Mouse (Mus musculus) right cerebral cortex, postnatal 10 days (tissue): Measurements from ENCODE around the gene Il27ra.

ENCODE experiments used
- DNase-seq, 2 experiments: peaks; one replicate each; pipeline ENCODE4 v3.0.0; 2021; ENCODE audit warnings: low spot score in 2 of 2

The Il27ra gene

GRCm38 (mm10) chr8:84065457-84066072 lies 23.2 kb upstream of the Il27ra start:
- DNase-seq = no peak

GRCm38 (mm10) chr8:84065037-84065436 lies 22.6 kb upstream of the Il27ra start, which contains the start of gene Gm10643:
TSS of gene Gm10643 (minus strand) at chr8:84065137.
- no peak for DNase-seq

GRCm38 (mm10) chr8:84063861-84064610 lies 21.6 kb upstream of the Il27ra start:
- DNase-seq = no peak

GRCm38 (mm10) chr8:84060245-84060644 lies 17.9 kb upstream of the Il27ra start:
- DNase-seq = no peak

GRCm38 (mm10) chr8:84059226-84059625 lies 16.8 kb upstream of the Il27ra start:
- DNase-seq = no peak

GRCm38 (mm10) chr8:84057827-84058226 lies 15.4 kb upstream of the Il27ra start:
- no peak for DNase-seq

GRCm38 (mm10) chr8:84053229-84053628 lies 10.8 kb upstream of the Il27ra start:
- DNase-seq = no peak

GRCm38 (mm10) chr8:84052746-84053145 lies 10.4 kb upstream of the Il27ra start:
- no peak for DNase-seq

GRCm38 (mm10) chr8:84048171-84048570 lies 5.8 kb upstream of the Il27ra start:
- no peak for DNase-seq

GRCm38 (mm10) chr8:84046505-84046904 lies 4.1 kb upstream of the Il27ra start:
- DNase-seq = no peak

GRCm38 (mm10) chr8:84044900-84045299 lies 2.5 kb upstream of the Il27ra start, which contains the start of gene Rln3:
TSS of gene Rln3 (minus strand) at chr8:84045000.
- no peak for DNase-seq

- DNase-seq = no peak
Observed at GRCm38 (mm10) chr8:84044103-84044502, 1.7 kb upstream of the Il27ra start.

- DNase-seq = no peak
Observed at GRCm38 (mm10) chr8:84042948-84043342, 556 bp upstream of the Il27ra start.

- DNase-seq = peak; percentile 69 to 81
Observed at GRCm38 (mm10) chr8:84039050-84039449, 3.3 kb downstream of the Il27ra start.

- DNase-seq = no peak
Observed at GRCm38 (mm10) chr8:84038015-84038414, 4.4 kb downstream of the Il27ra start.

- no peak for DNase-seq
Observed at GRCm38 (mm10) chr8:84032777-84033176, 9.6 kb downstream of the Il27ra start.

- no peak for DNase-seq
Observed at GRCm38 (mm10) chr8:84029272-84029671, 13.1 kb downstream of the Il27ra start.

- no peak for DNase-seq
Observed at GRCm38 (mm10) chr8:84027449-84027848, 14.9 kb downstream of the Il27ra start.

- DNase-seq = peak; percentile 70 to 76
Observed at GRCm38 (mm10) chr8:84025863-84026262, 16.5 kb downstream of the Il27ra start.

- peak in 1 of 2 experiments; percentile 55 for DNase-seq
Observed at GRCm38 (mm10) chr8:84024171-84024570, 18.2 kb downstream of the Il27ra start.

- DNase-seq = no peak
Observed at GRCm38 (mm10) chr8:84023631-84024030, 18.8 kb downstream of the Il27ra start.

GRCm38 (mm10) chr8:84023085-84023484 lies 19.3 kb downstream of the Il27ra start:
- DNase-seq = no peak

GRCm38 (mm10) chr8:84021569-84021968 lies 20.8 kb downstream of the Il27ra start:
- DNase-seq = no peak
